Mouse (Mus musculus) G1E (cell line): Measurements from ENCODE around the gene Taf8.

Experiments used
- CTCF ChIP-seq: IDR thresholded peaks from 2 replicates; pipeline ENCODE4 v1.5.1; 2012; ENCODE audit warnings: low read depth, low read length, inconsistent platforms, mixed read lengths
- GATA1 ChIP-seq: IDR thresholded peaks from 2 replicates; pipeline ENCODE4 v1.6.1; 2012; ENCODE audit warnings: borderline replicate concordance, low read length, inconsistent platforms, mixed read lengths
- TAL1 ChIP-seq: conservative IDR thresholded peaks from 2 replicates; pipeline ENCODE4 v1.6.1; 2012; ENCODE audit warnings: low read depth, low read length, inconsistent platforms, mixed read lengths

DNA sequence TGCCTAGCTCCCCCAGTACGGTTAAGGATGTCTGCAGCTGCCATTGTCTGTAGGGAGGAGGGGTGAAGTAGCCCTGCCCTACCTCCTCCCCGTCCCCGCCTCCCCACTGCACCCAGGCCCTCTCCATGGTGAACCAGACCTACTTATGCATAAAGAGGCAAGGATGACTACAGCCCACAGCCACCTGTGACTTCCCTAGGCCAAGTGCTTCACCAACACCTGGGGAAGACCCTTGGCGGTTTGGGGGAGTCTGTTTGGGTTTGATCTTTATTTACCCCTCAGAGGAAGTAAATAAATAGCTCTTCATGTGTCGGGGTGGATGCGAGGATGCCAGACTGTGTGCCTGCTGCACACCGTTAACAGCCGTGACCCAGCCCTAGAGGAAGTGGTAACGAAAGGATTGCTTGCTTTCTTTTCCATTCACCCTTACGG is 29.3 kb upstream of the Taf8 start:
- TF ChIP-seq CTCF: no peak
- no peak for TF ChIP-seq GATA1
- no peak for TF ChIP-seq TAL1
